Mouse (Mus musculus): ENCODE measurements around the gene Pde3a.

Gene Pde3a

GRCm38 (mm10) chr6:141487266-141487665 is 238.2 kb downstream of the Pde3a start:
- DNase-seq (ENCODE audit: low read depth in 2 of 2, low spot score in 2 of 2), result no peak

DNA sequence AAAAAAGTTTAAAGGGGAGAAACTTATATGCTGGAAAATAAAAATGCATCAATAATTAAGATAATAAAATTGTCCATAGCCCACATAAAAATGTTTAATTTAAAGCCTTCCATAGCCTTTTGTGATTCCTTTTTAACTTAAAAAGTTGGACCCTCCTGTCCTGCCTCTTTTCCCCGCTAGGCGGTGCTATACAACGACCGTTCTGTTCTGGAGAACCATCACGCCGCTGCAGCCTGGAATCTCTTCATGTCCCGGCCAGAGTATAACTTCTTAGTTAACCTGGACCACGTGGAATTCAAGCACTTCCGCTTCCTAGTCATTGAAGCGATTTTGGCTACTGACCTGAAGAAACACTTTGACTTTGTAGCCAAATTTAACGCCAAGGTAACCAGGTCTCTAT is 239.6 kb downstream of the Pde3a start:
- DNase-seq (ENCODE audit: low read depth in 2 of 2, low spot score in 2 of 2), result no peak

GRCm38 (mm10) chr6:141494909-141495308 is 245.8 kb downstream of the Pde3a start:
- no peak for DNase-seq (ENCODE audit: low read depth in 2 of 2, low spot score in 2 of 2)

DNA sequence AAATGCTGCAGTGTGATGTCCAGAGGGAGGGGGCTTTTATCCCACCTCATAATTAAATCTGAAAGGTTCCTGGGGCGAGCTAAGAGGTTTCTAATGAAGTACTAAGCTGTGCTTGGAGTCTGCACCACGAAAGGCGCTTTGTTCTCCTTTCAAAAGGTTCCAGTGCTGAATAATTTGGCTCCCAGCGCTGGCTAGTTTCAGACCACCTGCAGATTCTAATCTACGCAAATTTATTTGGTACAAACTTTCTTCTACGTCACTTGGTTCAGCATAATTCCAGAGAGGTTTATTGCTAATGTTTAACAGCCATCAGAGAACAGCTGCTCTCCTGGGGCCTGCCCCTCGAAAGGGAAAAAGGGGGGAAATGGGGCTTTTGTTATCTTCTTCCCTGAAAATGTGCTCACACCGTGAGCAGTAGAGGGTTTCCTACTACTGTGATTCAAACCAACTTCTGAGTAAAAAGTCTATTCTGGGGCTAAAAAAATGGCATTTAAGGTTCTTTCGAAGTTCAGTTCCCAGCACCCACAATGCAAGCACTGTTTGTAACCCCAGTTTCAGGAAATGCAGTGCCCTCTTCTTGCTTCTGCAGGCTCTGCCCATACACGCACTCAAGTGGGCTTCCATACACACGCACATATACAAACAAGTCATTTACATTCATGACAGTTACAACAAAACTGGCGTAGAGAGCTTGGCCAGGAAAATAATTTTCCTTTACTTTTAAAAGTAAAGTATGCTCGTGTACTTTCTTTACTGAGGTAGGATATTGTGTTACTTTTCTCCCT is 246.8 kb downstream of the Pde3a start:
- DNase-seq (ENCODE audit: low read depth in 2 of 2, low spot score in 2 of 2), result no peak

DNA sequence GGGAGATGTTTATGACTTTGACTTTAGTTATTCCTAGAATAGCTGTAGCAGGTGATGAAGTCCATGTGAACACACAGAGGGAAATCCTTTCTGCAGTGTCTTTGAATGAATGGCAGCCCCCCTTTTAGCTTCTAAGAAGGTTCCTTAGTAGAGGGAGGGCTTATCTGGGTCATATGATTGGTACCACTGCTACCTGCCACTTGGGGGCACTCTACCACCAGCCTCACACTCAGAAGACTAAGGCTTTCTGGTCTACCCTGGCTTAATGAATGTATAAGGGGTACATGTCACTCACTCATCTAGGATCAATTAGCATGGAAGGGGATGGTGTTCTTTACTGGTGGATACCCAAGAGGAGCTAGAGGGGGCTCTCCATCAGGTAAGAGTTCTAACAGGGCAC is 250.4 kb downstream of the Pde3a start:
- no peak for DNase-seq (ENCODE audit: low read depth in 2 of 2, low spot score in 2 of 2)

- DNase-seq (ENCODE audit: low read depth in 2 of 2, low spot score in 2 of 2), result no peak
Observed at GRCm38 (mm10) chr6:141501171-141501570, 252.1 kb downstream of the Pde3a start.

- no peak for DNase-seq (ENCODE audit: low read depth in 2 of 2, low spot score in 2 of 2)
Observed at GRCm38 (mm10) chr6:141522541-141522940, 273.5 kb downstream of the Pde3a start.

- DNase-seq (ENCODE audit: low read depth in 2 of 2, low spot score in 2 of 2), result no peak
Observed at GRCm38 (mm10) chr6:141523747-141524640, 274.9 kb downstream of the Pde3a start, which contains the start of gene Slco1c1. TSS of gene Slco1c1 (plus strand) at chr6:141524368.

DNA sequence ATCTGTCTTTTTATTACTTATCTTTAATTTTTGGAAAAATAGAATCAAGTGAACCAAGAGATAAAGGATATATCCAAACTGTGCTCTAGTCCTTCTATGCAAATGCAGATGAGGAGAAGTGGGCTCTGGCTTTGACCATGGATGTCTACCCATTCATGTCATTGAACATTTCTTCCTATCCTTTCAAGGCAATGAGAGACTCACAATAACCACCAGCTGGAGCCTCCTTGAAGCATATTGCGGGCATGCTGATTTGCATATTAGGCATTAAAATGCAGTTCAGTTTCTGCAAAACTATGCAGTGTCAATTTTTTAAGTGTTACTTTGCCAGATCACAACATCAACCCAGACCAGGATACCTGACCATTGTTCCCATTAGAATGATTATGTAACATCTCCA is 276.7 kb downstream of the Pde3a start:
- DNase-seq (ENCODE audit: low read depth in 2 of 2, low spot score in 2 of 2), result no peak

- no peak for DNase-seq (ENCODE audit: low read depth in 2 of 2, low spot score in 2 of 2)
Observed at GRCm38 (mm10) chr6:141530865-141531264, 281.8 kb downstream of the Pde3a start.

DNA sequence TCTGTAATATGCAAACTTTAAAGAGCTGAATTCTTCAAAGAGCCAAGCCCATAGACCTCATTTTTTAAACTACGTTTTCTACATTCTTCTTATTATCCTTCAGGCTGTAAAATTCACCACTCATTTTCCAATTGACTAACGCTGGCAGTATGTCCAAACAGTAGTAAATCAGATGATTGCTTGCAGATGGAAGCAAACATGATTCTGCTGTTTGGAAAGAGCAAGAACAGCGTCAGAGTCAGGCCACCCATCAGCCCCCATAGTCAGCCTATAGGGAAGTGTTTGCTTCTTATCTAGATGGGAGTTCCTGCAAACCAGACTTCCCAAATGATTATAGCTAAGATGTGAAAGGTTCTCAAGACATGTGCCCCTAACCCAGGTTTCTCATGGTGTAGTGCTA is 288.2 kb downstream of the Pde3a start:
- DNase-seq (ENCODE audit: low read depth in 2 of 2, low spot score in 2 of 2), result no peak

DNA sequence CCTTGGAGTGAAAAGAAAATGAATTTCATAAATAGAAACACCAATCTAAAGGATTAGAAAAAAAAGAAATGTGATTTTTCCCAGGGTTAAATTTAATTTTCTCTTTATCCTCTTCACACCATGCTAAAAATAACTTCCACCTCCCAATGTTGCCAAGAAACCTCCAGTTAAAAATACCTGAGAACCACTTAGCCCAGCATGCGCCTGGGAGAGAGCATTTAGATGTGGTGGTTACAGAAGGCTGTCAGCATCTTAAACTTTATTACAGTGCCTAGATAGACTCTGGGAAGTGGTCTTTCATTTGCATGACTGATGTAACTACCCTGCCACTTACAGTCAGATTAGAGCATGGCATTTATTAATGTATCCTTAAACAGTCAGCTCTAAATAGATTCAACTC is 292.1 kb downstream of the Pde3a start:
- DNase-seq (ENCODE audit: low read depth in 2 of 2, low spot score in 2 of 2), result no peak

- no peak for DNase-seq (ENCODE audit: low read depth in 2 of 2, low spot score in 2 of 2)
Observed at GRCm38 (mm10) chr6:141543344-141543743, 294.3 kb downstream of the Pde3a start.
